Mouse (Mus musculus): ENCODE data around the gene Spag9.

DNA sequence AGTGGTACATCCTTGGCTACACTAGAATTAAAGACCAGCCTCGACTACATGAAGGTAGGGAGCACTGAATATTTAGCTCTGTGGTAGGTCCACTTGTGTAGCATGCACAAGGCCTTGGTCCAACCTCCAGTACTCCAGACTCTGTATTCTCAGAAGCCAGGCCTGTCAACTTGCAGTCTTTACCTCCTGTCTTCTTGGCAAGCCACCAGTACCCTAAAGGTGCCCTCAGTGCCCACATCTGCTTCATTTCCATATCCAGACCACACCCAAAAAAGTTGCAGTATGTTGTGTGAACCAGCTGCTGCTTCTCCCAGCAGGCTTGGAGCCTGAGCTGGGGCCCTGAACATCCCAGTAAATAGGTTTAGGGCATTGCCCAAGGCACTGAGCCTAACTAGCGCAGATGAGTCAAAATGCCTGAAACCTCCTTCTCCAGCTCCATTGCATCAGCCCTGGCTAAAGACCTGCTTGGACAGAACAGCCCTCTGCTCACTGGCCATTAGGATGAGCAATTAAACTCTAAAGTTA is 38.8 kb upstream of the Spag9 start:
- TF ChIP-seq POLR2A (IDR thresholded peaks at IDR 0.05; ENCODE audit: insufficient read depth, low read depth, low read length) (no peak), CTCF (IDR thresholded peaks at IDR 0.05; ENCODE audit: insufficient read depth, low read depth, low read length) (no peak)
